Mouse (Mus musculus): ENCODE data around the gene Klk1b5.
"Not testable (repeated sequence)": the region's sequence is repeated elsewhere in the genome, so short reads cannot be mapped to it uniquely, and the experiment has no call there.

The Klk1b5 gene

GRCm38 (mm10) chr7:44215645-44216044 is at the start of gene Klk1b5:
TSS of gene Klk1b5 (plus strand) at chr7:44215945.
- TF ChIP-seq GATA4 (IDR thresholded peaks at IDR 0.05; ENCODE audit: insufficient replicate concordance, low read length): no peak

DNA sequence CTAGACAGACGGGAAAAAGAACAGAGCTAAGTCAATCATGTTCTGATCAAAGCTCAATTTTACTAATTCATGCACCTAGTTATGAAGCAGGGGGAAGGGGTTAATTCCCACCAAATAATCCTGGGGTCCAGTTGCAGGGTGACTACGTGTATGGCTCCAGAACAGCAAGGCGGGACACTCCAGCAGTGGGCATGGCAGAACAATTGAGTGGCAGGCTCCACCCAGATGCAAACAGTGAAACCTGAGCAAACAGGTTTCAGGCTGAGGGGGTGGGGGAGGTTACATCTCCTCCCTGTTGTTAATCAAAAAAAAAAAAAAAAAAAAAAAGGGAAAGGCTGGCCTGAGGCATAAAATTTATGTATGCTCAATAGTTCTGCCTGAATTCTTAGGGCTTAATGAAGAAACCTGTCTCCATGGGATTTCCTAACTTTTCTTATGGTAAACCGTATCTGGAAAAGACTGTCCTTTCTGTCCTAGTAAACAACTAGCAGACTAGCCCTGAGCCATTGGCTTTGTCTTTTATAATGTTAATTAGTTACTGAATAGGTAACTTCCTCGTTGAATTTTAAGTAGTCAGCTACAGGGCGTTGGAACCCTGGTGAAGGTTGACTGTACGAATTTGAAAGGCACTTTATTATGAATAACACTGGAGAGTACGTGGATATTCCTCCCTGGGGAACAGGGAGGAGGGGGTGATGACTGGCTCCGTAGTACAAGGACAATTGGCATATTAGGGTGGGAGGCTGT is 36.3 kb upstream of the Klk1b5 start:
- no peak for TF ChIP-seq GATA4 (IDR thresholded peaks at IDR 0.05; ENCODE audit: insufficient replicate concordance, low read length)

- TF ChIP-seq GATA4 (IDR thresholded peaks at IDR 0.05; ENCODE audit: insufficient replicate concordance, low read length): not testable (repeated sequence)
Observed at GRCm38 (mm10) chr7:44187936-44188335, 27.8 kb upstream of the Klk1b5 start, which contains the start of gene Klk1b24. TSS of gene Klk1b24 (plus strand) at chr7:44188236.

DNA sequence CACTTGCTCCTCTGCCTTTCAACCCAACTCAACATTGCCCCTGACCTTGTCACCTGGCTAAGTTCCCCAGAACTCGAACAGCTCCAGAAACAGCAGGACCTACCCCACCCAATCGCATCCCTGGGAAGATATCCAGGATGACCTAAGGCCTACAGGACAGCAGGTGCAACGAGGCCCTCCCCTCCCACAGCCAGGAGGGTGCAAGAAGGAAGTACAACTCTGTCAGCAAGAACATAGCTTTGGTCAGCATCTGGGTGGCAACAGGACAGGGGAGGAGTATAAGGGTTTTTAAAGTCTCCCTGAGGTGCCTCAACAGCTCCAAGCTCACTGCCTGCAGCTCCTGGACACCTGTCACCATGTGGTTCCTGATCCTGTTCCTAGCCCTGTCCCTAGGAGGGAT is 17.9 kb upstream of the Klk1b5 start, which contains the start of gene Klk1b3:
Gene Klk1b3 (plus strand): TSS at position 301 of the 400 bp plus-strand sequence.
- TF ChIP-seq GATA4 (IDR thresholded peaks at IDR 0.05; ENCODE audit: insufficient replicate concordance, low read length): no peak

DNA sequence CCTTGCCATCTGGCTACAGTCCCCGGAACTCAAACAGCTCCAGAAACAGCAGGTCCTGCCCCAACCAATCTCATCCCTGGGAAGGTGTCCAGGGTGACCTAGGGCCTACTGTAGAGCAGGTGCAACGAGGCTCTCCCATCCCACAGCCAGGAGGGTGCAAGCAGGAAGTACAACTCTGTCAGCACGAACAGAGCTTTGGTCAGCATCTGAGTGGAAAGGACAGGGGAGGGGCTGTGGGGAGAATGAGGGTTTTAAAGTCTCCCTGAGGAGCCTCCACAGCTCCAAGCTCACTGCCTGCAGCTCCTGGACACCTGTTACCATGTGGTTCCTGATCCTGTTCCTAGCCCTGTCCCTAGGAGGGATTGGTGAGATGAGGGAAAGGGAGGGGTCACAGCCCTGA is 8.6 kb upstream of the Klk1b5 start, which contains the start of gene Klk1b4:
Gene Klk1b4 (plus strand): TSS at position 301 of the 400 bp plus-strand sequence.
- not testable (repeated sequence) for TF ChIP-seq GATA4 (IDR thresholded peaks at IDR 0.05; ENCODE audit: insufficient replicate concordance, low read length)

DNA sequence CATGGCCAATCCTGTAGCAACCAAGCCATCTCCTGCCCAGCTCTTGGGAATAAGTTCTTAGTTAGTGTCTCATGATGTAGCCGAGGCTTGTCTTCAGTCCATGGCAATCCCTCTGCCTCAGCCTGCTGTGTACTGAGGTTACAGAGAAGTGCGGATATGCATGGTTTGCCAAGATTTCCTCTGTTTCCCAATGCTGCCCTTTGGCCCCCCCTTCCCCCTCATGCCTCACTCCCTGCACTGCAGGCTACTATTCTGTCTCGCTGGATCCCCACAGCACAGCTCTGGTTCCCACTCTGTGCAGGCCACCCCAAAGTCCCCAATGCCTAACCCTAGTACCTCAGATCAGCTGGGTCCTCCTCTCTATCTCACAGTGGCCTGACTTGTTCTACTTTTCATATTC is 7.4 kb upstream of the Klk1b5 start:
- no peak for TF ChIP-seq GATA4 (IDR thresholded peaks at IDR 0.05; ENCODE audit: insufficient replicate concordance, low read length)

DNA sequence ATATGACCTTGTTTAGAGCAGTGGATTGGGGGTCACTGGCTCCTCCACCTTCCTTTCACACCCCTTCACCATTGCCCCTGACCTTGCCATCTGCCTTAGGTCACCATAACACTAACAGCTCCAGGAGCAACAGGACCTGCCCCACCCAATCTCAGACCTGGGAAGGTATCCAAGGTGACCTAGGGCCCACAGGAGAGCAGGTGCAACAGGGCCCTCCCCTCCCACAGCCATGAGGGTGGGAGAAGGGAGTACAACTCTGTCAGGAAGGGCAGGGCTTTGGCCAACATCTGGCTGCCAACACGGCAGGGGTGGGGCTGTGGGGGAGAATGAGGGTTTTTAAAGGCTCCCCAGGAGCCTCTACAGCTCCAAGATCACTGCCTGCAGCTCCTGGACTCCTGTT is 9.3 kb downstream of the Klk1b5 start, which contains the start of gene Klk1:
Gene Klk1 (plus strand): TSS at position 285 of the 400 bp plus-strand sequence.
- no peak for TF ChIP-seq GATA4 (IDR thresholded peaks at IDR 0.05; ENCODE audit: insufficient replicate concordance, low read length)

GRCm38 (mm10) chr7:44235909-44236308 is 20.2 kb downstream of the Klk1b5 start, which contains the start of gene Gm36864:
TSS of gene Gm36864 (plus strand) at chr7:44236177.
- TF ChIP-seq GATA4 (IDR thresholded peaks at IDR 0.05; ENCODE audit: insufficient replicate concordance, low read length): no peak

- TF ChIP-seq GATA4 (IDR thresholded peaks at IDR 0.05; ENCODE audit: insufficient replicate concordance, low read length): no peak
Observed at GRCm38 (mm10) chr7:44239913-44240312, 24.2 kb downstream of the Klk1b5 start.

- no peak for TF ChIP-seq GATA4 (IDR thresholded peaks at IDR 0.05; ENCODE audit: insufficient replicate concordance, low read length)
Observed at GRCm38 (mm10) chr7:44240712-44241111, 25.0 kb downstream of the Klk1b5 start.

DNA sequence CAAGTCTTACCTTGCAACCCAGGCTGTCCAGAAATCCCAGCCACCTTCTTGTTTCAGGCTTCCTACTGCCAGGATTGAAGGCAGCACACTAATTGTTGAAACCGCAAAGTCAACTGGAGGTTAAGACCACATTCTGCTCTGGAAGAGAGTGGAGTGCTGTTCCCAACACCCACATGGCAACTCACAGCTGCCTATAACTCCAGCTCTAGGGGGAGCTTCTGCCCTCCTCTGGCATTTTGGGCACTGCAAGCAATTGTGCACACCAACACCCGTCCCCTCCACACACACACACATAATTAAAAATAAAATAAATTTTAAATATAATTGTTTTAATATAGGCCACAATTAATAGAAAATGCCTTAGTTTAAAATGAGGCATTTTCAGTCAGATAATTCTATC is 25.4 kb downstream of the Klk1b5 start:
- TF ChIP-seq GATA4 (IDR thresholded peaks at IDR 0.05; ENCODE audit: insufficient replicate concordance, low read length): no peak

DNA sequence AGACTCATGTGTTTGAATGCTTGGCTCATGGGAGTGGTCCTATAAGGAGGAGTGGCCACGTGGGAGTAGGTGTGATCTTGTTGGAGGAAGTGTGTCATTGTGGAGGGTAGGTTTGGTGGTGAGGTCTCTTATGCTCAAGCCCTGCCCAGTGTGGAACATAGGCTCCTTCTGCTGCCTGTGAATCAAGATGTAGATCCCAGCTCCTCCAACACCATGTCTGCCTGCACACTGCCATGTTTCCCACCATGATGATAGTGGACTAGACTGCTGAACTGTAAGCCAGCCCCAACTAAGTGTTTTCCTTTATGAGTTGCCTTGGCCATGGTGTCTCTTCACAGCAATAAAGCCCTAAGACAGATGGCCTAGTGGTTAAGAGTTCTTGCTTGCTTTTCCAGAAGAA is 28.3 kb downstream of the Klk1b5 start:
- TF ChIP-seq GATA4 (IDR thresholded peaks at IDR 0.05; ENCODE audit: insufficient replicate concordance, low read length): no peak

DNA sequence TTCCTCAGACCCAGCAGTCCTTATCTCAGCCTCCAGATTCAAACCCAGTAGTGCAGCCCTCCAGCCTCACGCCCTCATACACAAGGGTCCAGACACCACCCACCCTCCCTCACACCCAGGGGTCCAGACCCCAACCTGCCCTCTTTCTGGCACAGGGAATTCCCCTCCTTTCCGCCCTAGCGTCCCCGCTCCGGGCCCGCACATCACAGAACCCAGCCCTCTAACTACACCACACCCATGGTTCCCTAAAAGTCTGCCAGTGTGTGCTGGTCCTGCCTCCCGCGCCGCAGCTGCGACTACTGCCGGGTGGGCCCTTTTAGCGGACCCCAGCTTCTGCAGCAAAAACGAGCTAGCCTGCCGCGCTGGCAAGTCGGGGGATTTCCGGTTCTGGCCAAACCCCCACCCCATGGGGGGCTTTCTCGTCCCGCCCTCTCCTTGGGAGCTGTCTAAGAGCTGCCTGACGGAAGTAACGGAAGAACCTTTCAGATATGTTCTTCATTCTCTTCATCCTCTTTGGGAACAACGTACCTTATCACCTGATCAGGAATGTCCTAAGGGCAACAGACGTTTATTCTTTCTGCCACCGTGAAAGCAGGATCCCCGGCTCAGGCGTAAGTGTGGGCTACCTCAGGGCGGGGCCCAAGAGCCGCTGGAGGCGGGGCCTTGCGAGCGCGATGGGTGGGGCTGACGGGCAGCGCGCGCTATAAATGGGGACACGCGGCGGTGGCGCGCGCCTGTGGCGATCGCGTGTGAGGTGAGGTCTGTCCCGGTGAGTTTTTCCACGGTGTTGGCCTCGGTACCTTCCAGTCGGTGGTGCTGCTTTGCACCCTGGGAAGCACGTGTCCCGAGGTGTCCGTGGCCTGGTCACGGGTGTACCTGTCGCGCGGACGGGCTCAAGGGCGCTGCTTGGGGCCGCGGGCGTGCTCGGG is 30.6 kb downstream of the Klk1b5 start, which contains the start of the genes 1700028J19Rik and 2410002F23Rik:
Gene 1700028J19Rik (minus strand): TSS at position 641 of the 929 bp plus-strand sequence.
Gene 2410002F23Rik (plus strand): TSS at position 668 of the 929 bp plus-strand sequence.
- no peak for TF ChIP-seq GATA4 (IDR thresholded peaks at IDR 0.05; ENCODE audit: insufficient replicate concordance, low read length)

DNA sequence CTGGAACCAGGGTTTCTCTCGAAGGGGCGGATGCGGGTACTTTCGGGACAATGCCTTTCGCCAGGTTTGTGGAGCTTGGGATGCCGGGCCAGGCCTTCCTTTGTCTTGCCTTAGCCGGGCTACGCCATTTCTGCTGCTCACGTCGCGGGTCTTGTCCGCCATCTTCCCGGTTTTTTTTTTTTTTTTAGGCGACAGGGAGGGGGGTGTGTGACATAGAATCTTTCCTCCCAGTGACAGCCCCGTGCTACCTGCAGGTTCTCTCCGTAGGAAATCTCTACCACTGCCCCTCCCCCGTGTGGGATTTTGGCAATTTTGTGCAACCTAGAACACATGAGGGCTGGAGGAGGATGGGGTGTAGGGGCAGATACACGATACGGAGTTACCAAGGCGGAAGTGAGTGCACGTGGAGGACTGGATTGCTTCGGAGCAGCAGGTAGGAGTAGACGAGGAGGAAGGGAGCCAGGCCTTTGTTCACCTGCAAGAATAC is 31.3 kb downstream of the Klk1b5 start:
- TF ChIP-seq GATA4 (IDR thresholded peaks at IDR 0.05; ENCODE audit: insufficient replicate concordance, low read length): no peak

DNA sequence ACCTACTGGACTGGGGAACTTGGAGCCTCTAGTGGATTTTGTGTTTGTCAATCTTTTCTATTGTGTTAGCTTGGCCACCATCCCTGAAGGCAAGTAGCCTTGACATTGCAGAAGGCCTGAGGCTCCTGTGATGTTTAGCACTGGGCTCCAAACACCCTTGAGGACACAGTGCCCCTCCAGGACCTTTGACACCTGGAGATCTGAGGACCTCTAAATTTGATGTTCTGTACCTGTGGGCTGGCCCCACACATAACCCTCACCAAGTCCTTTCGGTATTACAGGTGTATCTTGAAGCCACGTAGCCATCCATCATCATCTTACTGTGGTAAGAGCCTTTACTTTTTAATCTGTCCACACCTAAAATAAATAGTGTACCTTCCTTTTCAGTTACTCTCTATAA is 32.2 kb downstream of the Klk1b5 start:
- TF ChIP-seq GATA4 (IDR thresholded peaks at IDR 0.05; ENCODE audit: insufficient replicate concordance, low read length): no peak
